Mouse (Mus musculus) limb, embryonic 15.5 days (tissue): ENCODE measurements around the gene Ntmt1. TPM values are rescaled to one million over a fixed set of nuclear protein-coding genes. Genes with fewer than 3 reads are reported as not detected.

Experiments
- ATAC-seq: fragments of 200-750 bp; cut with Nextera tagmentation; 2 replicates; pipeline ENCODE4 v1.8.0; 2017; ENCODE audit warnings: low read depth, moderate TSS enrichment; ENCODE audit not compliant: insufficient number of reproducible peaks, low FRiP score, low TSS enrichment
- H3K27ac ChIP-seq: fragments of 300-500 bp; sonication (generic); 2 replicates; pipeline ENCODE4 v1.5.1; 2015; ENCODE audit warnings: moderate library complexity, mild to moderate bottlenecking, inconsistent platforms
- H3K27me3 ChIP-seq: fragments of 300-500 bp; sonication (generic); 2 replicates; pipeline ENCODE4 v1.6.1; 2015; ENCODE audit warnings: inconsistent platforms
- H3K36me3 ChIP-seq: fragments of 300-500 bp; sonication (generic); 2 replicates; pipeline ENCODE4 v1.6.1; 2015; ENCODE audit warnings: inconsistent platforms
- H3K4me1 ChIP-seq: fragments of 300-500 bp; sonication (generic); 2 replicates; pipeline ENCODE4 v1.6.1; 2015; ENCODE audit warnings: inconsistent platforms
- H3K4me2 ChIP-seq: fragments of 300-500 bp; sonication (generic); 2 replicates; pipeline ENCODE4 v1.6.1; 2015; ENCODE audit warnings: mild to moderate bottlenecking, inconsistent platforms
- H3K4me3 ChIP-seq: fragments of 300-500 bp; sonication (generic); 2 replicates; pipeline ENCODE4 v1.5.1; 2015; ENCODE audit warnings: mild to moderate bottlenecking, inconsistent platforms
- H3K9ac ChIP-seq: fragments of 300-500 bp; sonication (generic); 2 replicates; pipeline ENCODE4 v1.6.1; 2015; ENCODE audit warnings: inconsistent platforms
- H3K9me3 ChIP-seq: fragments of 300-500 bp; sonication (generic); 2 replicates; pipeline ENCODE4 v1.6.1; 2016; ENCODE audit warnings: inconsistent platforms
- WGBS: fragments of 180-500 bp; shearing (Covaris S2); methylation state at CpG from one replicate; pipeline ENCODE4 v1.1.7; 2015; 5-methylcytosine and 5-hydroxymethylcytosine counted together
- polyA plus RNA-seq: library from polyadenylated mRNA; unstranded; fragments of >200 nt; fragmentation: Nextera tagmentation; extraction: Ambion mirVana; gene quantifications from 2 replicates; pipeline ENCODE4 v1.2.1, GENCODE M21; 2015

The Ntmt1 gene
- polyA plus RNA-seq, 1 experiment from 2014 or later, result 86.3 TPM

- H3K9ac ChIP-seq, result no peak overlapping the region
- H3K36me3 ChIP-seq, result peaks cover 24% of the 10 kb centered on the region
- no peak for ATAC-seq
- WGBS, result 34% methylated on average over 5 of the region's 5 CpGs
- no peak overlapping the region for H3K4me3 ChIP-seq
- H3K27ac ChIP-seq, result no peak overlapping the region
- no peaks in the 10 kb centered on the region for H3K27me3 ChIP-seq
- H3K4me1 ChIP-seq, result peaks cover 35% of the 10 kb centered on the region
- no peaks in the 10 kb centered on the region for H3K9me3 ChIP-seq
- H3K4me2 ChIP-seq, result no peak overlapping the region
Measured at GRCm38 (mm10) chr2:30829315-30829714, 21.7 kb downstream of the Ntmt1 start.

GRCm38 (mm10) chr2:30830283-30830795, 22.7 kb downstream of the Ntmt1 start, which contains the start of gene Asb6:
Asb6 (minus strand) TSS chr2:30830333.
- Histone ChIP-seq H3K4me2 (no peak within 1 kb of the TSS), H3K9ac (no peak within 1 kb of the TSS), H3K9me3 (no peaks in the 10 kb centered on the region), H3K4me3 (no peak within 1 kb of the TSS), H3K27me3 (no peaks in the 10 kb centered on the region), H3K27ac (no peak within 1 kb of the TSS), H3K36me3 (peaks cover 14% of the 10 kb centered on the region), H3K4me1 (peaks cover 44% of the 10 kb centered on the region)
- WGBS, result 13% methylated on average over 4 of the region's 4 CpGs
- ATAC-seq, result no peak

- peak; percentile 53; the same call in 1 of the 2 replicates for ATAC-seq
- H3K4me2 ChIP-seq, result peak overlapping the region; percentile 1; the same call in 1 of the 2 replicates
- peak overlapping the region; percentile 93 for H3K27ac ChIP-seq
- no peaks in the 10 kb centered on the region for H3K36me3 ChIP-seq
- H3K4me3 ChIP-seq, result no peak overlapping the region
- WGBS, result 17% methylated on average over 5 of the region's 5 CpGs
- no peak overlapping the region for H3K9ac ChIP-seq
- H3K4me1 ChIP-seq, result peaks cover 44% of the 10 kb centered on the region
- no peaks in the 10 kb centered on the region for H3K27me3 ChIP-seq
- no peaks in the 10 kb centered on the region for H3K9me3 ChIP-seq
Measured at GRCm38 (mm10) chr2:30833644-30834043, 26.0 kb downstream of the Ntmt1 start.

- Histone ChIP-seq H3K9ac (no peak within 1 kb of the TSS), H3K9me3 (no peaks in the 10 kb centered on the region), H3K4me3 (no peak within 1 kb of the TSS), H3K4me2 (peak within 1 kb of the TSS; percentile 1; the same call in 1 of the 2 replicates), H3K27ac (peak within 1 kb of the TSS; percentile 93), H3K36me3 (no peaks in the 10 kb centered on the region), H3K27me3 (no peaks in the 10 kb centered on the region), H3K4me1 (peaks cover 44% of the 10 kb centered on the region)
- WGBS, result 41% methylated on average over 9 of the region's 10 CpGs
- ATAC-seq, result no peak
Measured at GRCm38 (mm10) chr2:30834373-30835022, 26.9 kb downstream of the Ntmt1 start, which contains the start of gene Prrx2. Prrx2 (plus strand) TSS chr2:30834972.

DNA sequence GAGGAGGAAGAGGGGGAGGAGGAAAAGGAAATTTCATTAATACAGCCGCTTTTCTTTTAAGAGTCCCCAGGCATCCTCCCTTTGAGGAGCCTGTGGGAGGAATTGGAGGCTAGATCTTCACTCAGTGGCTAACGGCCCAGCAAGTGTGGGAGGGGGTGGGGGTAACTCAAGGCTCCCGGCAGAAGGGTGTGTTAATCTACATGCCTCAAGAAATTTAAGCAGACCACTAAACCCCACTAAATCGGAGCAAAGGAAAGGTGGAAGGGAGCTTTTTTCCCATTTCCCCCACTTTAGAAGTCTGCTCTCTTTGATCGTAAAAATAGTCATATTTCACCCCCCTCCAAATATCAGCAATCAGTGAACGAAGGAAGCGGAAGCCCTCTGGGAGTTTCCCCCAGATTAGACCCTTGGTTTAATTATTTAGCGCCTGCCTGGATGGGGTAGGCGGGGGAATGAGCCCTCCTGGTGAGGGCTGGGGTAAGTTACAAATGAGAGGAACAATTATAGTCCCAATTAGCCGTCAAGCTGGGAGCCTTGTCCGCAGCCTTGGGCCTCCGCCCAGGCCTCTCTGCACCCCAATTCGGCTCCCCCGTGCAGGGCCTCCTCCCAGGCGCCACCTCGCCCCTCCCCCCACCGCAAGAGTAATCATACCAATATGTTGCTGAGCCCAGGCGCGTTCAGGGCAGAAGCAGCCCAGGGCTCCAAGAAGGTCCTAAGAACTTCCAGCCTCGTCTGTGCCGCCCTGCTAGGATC, 28.8 kb downstream of the Ntmt1 start:
- Histone ChIP-seq H3K9me3 (no peaks in the 10 kb centered on the region), H3K4me2 (peak overlapping the region; percentile 29), H3K9ac (no peak overlapping the region), H3K36me3 (no peaks in the 10 kb centered on the region), H3K4me1 (peaks cover 44% of the 10 kb centered on the region), H3K27me3 (no peaks in the 10 kb centered on the region), H3K4me3 (0 out of 2 replicates have a peak overlapping the region, but pooled peaks have one; percentile 4), H3K27ac (peak overlapping the region; percentile 89)
- ATAC-seq, result peak; percentile 50; the same call in 1 of the 2 replicates
- WGBS, result 5% methylated on average over 21 of the region's 21 CpGs

- Histone ChIP-seq H3K4me3 (no peak overlapping the region), H3K4me2 (no peak overlapping the region), H3K27me3 (no peaks in the 10 kb centered on the region), H3K36me3 (no peaks in the 10 kb centered on the region), H3K9ac (no peak overlapping the region), H3K9me3 (no peaks in the 10 kb centered on the region), H3K27ac (no peak overlapping the region), H3K4me1 (peaks cover 29% of the 10 kb centered on the region)
- no peak for ATAC-seq
- WGBS, result 40% methylated on average over 10 of the region's 10 CpGs
Measured at GRCm38 (mm10) chr2:30842615-30843014, 35.0 kb downstream of the Ntmt1 start.

- peak; percentile 32; the same call in 1 of the 2 replicates for ATAC-seq
- Histone ChIP-seq H3K4me3 (peak overlapping the region; percentile 73), H3K4me2 (peak overlapping the region; percentile 76), H3K27ac (peak overlapping the region; percentile 85), H3K9ac (peak overlapping the region; percentile 88), H3K27me3 (no peaks in the 10 kb centered on the region), H3K36me3 (no peaks in the 10 kb centered on the region), H3K4me1 (peaks cover 45% of the 10 kb centered on the region), H3K9me3 (no peaks in the 10 kb centered on the region)
- WGBS, result under 1% methylated on average over 77 of the region's 80 CpGs
Measured at GRCm38 (mm10) chr2:30845152-30846070, 37.8 kb downstream of the Ntmt1 start.

- no peaks in the 10 kb centered on the region for H3K9me3 ChIP-seq
- no peak for ATAC-seq
- peak overlapping the region; percentile 88 for H3K9ac ChIP-seq
- H3K36me3 ChIP-seq, result no peaks in the 10 kb centered on the region
- peak overlapping the region; percentile 85 for H3K27ac ChIP-seq
- H3K27me3 ChIP-seq, result no peaks in the 10 kb centered on the region
- WGBS, result 43% methylated on average over 8 of the region's 8 CpGs
- peaks cover 54% of the 10 kb centered on the region for H3K4me1 ChIP-seq
- peak overlapping the region; percentile 73 for H3K4me3 ChIP-seq
- peak overlapping the region; percentile 76 for H3K4me2 ChIP-seq
Measured at GRCm38 (mm10) chr2:30846236-30846635, 38.6 kb downstream of the Ntmt1 start.

GRCm38 (mm10) chr2:30846723-30847122, 39.1 kb downstream of the Ntmt1 start:
- Histone ChIP-seq H3K9me3 (no peaks in the 10 kb centered on the region), H3K36me3 (no peaks in the 10 kb centered on the region), H3K4me1 (peaks cover 59% of the 10 kb centered on the region), H3K9ac (peak overlapping the region; percentile 31), H3K4me3 (peak overlapping the region; percentile 73), H3K27ac (peak overlapping the region; percentile 85), H3K27me3 (no peaks in the 10 kb centered on the region), H3K4me2 (peak overlapping the region; percentile 76)
- 7% methylated on average over 6 of the region's 6 CpGs for WGBS
- ATAC-seq, result no peak

DNA sequence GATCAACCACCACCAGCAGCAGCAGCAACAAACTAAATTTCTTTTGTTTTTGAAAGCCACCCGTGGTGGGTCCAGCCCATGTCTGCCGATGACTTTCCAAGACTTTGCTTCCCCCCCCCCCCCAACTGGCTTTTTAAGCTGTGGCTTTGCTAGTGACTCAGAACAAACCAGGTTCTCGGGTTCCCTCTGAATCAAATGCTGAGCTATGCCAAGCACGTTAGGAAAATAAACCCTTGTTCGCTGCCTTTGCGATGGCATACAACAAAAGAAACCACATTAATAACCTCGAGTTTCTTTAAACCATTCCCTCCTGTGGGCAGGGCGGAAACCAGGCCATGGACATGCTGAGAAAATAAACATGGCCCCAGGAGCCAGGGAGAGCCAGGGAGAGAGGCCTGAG, 40.6 kb downstream of the Ntmt1 start:
- no peak overlapping the region for H3K9ac ChIP-seq

DNA sequence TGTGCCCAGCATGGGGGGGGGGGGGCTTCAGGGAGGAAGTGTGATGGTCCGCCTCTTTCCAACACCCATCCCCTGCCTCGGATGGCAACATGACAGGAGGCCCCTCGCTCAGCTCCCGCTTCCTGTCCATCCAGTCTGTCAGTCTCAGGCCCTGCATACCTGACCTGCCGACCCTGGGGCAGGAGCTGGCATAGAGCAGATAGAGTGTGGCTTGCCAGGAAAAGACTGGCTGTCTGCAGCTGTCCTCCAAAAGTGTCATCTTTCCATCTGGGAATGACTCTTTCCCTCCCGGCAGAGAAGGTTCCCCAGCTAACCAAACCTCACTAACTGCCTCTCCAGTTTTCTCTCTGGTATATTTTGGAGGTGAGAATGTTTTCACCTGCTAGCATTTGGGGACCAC, 43.0 kb downstream of the Ntmt1 start:
- Histone ChIP-seq H3K27ac (peak overlapping the region; percentile 76), H3K4me2 (no peak overlapping the region), H3K27me3 (no peaks in the 10 kb centered on the region), H3K9me3 (no peaks in the 10 kb centered on the region), H3K36me3 (no peaks in the 10 kb centered on the region), H3K9ac (no peak overlapping the region), H3K4me3 (no peak overlapping the region), H3K4me1 (peaks cover 76% of the 10 kb centered on the region)
- ATAC-seq, result no peak
- WGBS, result 23% methylated on average over 6 of the region's 6 CpGs

More for the DNA sequence above, 40.6 kb downstream of the Ntmt1 start:
- Histone ChIP-seq H3K4me2 (peak overlapping the region; percentile 76; the same call in 1 of the 2 replicates), H3K9me3 (no peaks in the 10 kb centered on the region), H3K4me3 (no peak overlapping the region; the same call in 1 of the 2 replicates), H3K27me3 (no peaks in the 10 kb centered on the region), H3K27ac (no peak overlapping the region), H3K36me3 (no peaks in the 10 kb centered on the region), H3K4me1 (peaks cover 69% of the 10 kb centered on the region)
- no peak for ATAC-seq
- 42% methylated on average over 8 of the region's 8 CpGs for WGBS
